Mouse (Mus musculus) brain, adult 2 months (tissue): ENCODE measurements around the gene Gm20807.
"Not testable (repeated sequence)": the region's sequence is repeated elsewhere in the genome, so short reads cannot be mapped to it uniquely, and the experiment has no call there.

Experiments
- DNase-seq: peaks from one replicate; pipeline ENCODE4 v3.0.0; 2011; ENCODE audit warnings: low read depth, low spot score

Gene Gm20807

GRCm38 (mm10) chrY:13042591-13042990 is at the start of gene Gm20807:
Gene Gm20807, plus strand, starts transcription at chrY:13042891.
- not testable (repeated sequence) for DNase-seq
